Mouse (Mus musculus) forebrain, embryonic 14.5 days (tissue): ENCODE results near the gene Mrps2. TPM values are rescaled to one million over a fixed set of nuclear protein-coding genes. Genes with fewer than 3 reads are reported as not detected.
"Not testable (repeated sequence)": the region's sequence is repeated elsewhere in the genome, so short reads cannot be mapped to it uniquely, and the experiment has no call there.

ENCODE experiments used
- ATAC-seq: fragments of 200-750 bp; cut with Nextera tagmentation; 2 replicates; pipeline ENCODE4 v1.8.0; 2017; ENCODE audit warnings: mild to moderate bottlenecking, moderate library complexity
- DNase-seq: peaks from one replicate; pipeline ENCODE4 v3.0.0-alpha.2; 2015; ENCODE audit warnings: low spot score
- H3K27ac ChIP-seq: fragments of 300-500 bp; sonication (generic); 2 replicates; pipeline ENCODE4 v1.5.1; 2014; ENCODE audit warnings: low read depth, mild to moderate bottlenecking, control low read depth, low read length, moderate library complexity
- H3K27me3 ChIP-seq: fragments of 300-500 bp; sonication (generic); replicated peaks from 2 replicates; pipeline ENCODE4 v1.6.1; 2014; ENCODE audit warnings: low read length, control low read depth, mixed read lengths; ENCODE audit not compliant: control insufficient read depth, insufficient read depth
- H3K36me3 ChIP-seq: fragments of 300-500 bp; sonication (generic); 2 replicates; pipeline ENCODE4 v1.6.1; 2014; ENCODE audit warnings: low read length, control low read depth; ENCODE audit not compliant: control insufficient read depth, insufficient read depth
- H3K4me1 ChIP-seq: fragments of 300-500 bp; sonication (generic); 2 replicates; pipeline ENCODE4 v1.6.1; 2014; ENCODE audit warnings: antibody characterized with exemption, low read length, control low read depth; ENCODE audit not compliant: control insufficient read depth, insufficient read depth
- H3K4me2 ChIP-seq: fragments of 300-500 bp; sonication (generic); 2 replicates; pipeline ENCODE4 v1.6.1; 2014; ENCODE audit warnings: mild to moderate bottlenecking, control low read depth, low read length
- H3K4me3 ChIP-seq: fragments of 300-500 bp; sonication (generic); 2 replicates; pipeline ENCODE4 v1.5.1; 2014; ENCODE audit warnings: low read depth, low read length, control low read depth
- H3K9ac ChIP-seq: fragments of 300-500 bp; sonication (generic); 2 replicates; pipeline ENCODE4 v1.6.1; 2014; ENCODE audit warnings: mild to moderate bottlenecking, low read length, control low read depth, moderate library complexity
- H3K9me3 ChIP-seq: fragments of 300-500 bp; sonication (generic); replicated peaks from 2 replicates; pipeline ENCODE4 v1.6.1; 2016; ENCODE audit warnings: low read length, control low read depth, mixed read lengths; ENCODE audit not compliant: control insufficient read depth
- WGBS: fragments of 180-500 bp; shearing (Covaris S2); extraction: QIAGEN DNeasy Blood & Tissue Kit; methylation state at CpG from one replicate; pipeline ENCODE4 v1.1.7; 2014; 5-methylcytosine and 5-hydroxymethylcytosine counted together
- polyA plus RNA-seq: library from polyadenylated mRNA; unstranded; fragments of >200 nt; fragmentation: Nextera tagmentation; extraction: Ambion mirVana; gene quantifications from 2 replicates; pipeline ENCODE4 v1.2.1, GENCODE M21; 2014

Gene Mrps2
- polyA plus RNA-seq, 1 experiment from 2014 or later, result 55.0 TPM

DNA sequence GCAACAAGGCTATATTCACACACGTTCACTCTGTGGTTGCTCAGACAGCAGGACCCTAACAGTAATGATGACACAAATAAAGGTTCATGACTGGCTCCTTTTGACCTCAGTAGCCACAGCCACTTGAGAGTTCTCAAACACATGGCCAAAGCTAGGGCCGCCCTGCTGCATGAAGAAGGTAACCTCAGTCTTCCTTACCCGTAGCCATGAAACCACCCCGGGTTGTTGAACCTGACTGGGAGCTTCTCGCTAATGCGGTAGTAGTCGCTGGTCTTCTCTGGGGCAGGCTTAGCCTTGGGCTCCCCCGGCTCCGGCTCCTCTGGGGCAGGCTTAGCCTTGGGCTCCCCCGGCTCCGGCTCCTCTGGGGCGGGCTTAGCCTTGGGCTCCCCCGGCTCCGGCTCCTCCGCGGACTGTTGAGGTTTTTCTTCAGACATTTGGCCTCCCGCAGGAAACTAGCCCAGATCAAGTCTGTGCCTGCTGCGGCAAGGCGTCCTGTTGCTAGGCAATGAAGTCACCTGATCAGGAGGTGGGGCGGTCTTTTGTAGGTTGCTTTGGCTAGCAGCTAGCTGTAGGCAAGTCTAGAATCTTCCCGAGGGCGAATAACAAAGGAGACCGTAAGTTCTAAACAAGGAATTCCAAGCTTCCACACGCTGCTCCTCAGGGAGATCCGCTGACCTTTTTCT, 1.9 kb upstream of the Mrps2 start, which contains the start of gene 1700007K13Rik:
1700007K13Rik (minus strand) TSS at position 497 of the 683 bp plus-strand sequence.
- Histone ChIP-seq H3K27ac (no peak within 1 kb of the TSS; the same call in 1 of the 2 replicates), H3K9ac (0 out of 2 replicates have a peak within 1 kb of the TSS, but pooled peaks have one; percentile 29), H3K9me3 (no peaks in the 10 kb centered on the region), H3K27me3 (0 out of 2 replicates have a peak, but pooled peaks cover 5% of the 10 kb centered on the region), H3K4me1 (peaks cover 15% of the 10 kb centered on the region; the same call in 1 of the 2 replicates), H3K4me3 (peak within 1 kb of the TSS; percentile 15), H3K36me3 (peaks cover 19% of the 10 kb centered on the region), H3K4me2 (peak within 1 kb of the TSS; percentile 50)
- ATAC-seq, result peak; percentile 71
- DNase-seq, result peak; percentile 85
- WGBS, result 4% methylated on average over 25 of the region's 25 CpGs

- Histone ChIP-seq H3K9me3 (no peaks in the 10 kb centered on the region; the same call in 1 of the 2 replicates), H3K27ac (no peak overlapping the region), H3K4me1 (peaks cover 15% of the 10 kb centered on the region; the same call in 1 of the 2 replicates), H3K4me3 (peak overlapping the region; percentile 91), H3K36me3 (peaks cover 32% of the 10 kb centered on the region), H3K27me3 (0 out of 2 replicates have a peak, but pooled peaks cover 5% of the 10 kb centered on the region), H3K4me2 (peak overlapping the region; percentile 68), H3K9ac (peak overlapping the region; percentile 94)
- ATAC-seq (no peak), DNase-seq (no peak)
- WGBS, result 53% methylated on average over 18 of the region's 18 CpGs
These were observed 790 bp downstream of the Mrps2 start for GRCm38 (mm10) chr2:28468486-28469225.

GRCm38 (mm10) chr2:28469461-28469860, 1.6 kb downstream of the Mrps2 start:
- Histone ChIP-seq H3K36me3 (peaks cover 32% of the 10 kb centered on the region), H3K4me1 (peaks cover 15% of the 10 kb centered on the region; the same call in 1 of the 2 replicates), H3K9me3 (no peaks in the 10 kb centered on the region; the same call in 1 of the 2 replicates), H3K27ac (no peak overlapping the region), H3K4me3 (no peak overlapping the region), H3K27me3 (0 out of 2 replicates have a peak, but pooled peaks cover 5% of the 10 kb centered on the region), H3K4me2 (no peak overlapping the region), H3K9ac (no peak overlapping the region)
- DNase-seq (no peak), ATAC-seq (no peak)
- WGBS, result 97% methylated on average over 14 of the region's 14 CpGs

- no peak overlapping the region for H3K4me3 ChIP-seq
- DNase-seq (no peak), ATAC-seq (no peak)
- H3K4me2 ChIP-seq, result no peak overlapping the region
- no peaks in the 10 kb centered on the region for H3K27me3 ChIP-seq
- peaks cover 15% of the 10 kb centered on the region; the same call in 1 of the 2 replicates for H3K4me1 ChIP-seq
- H3K27ac ChIP-seq, result no peak overlapping the region
- peaks cover 32% of the 10 kb centered on the region for H3K36me3 ChIP-seq
- no peaks in the 10 kb centered on the region; the same call in 1 of the 2 replicates for H3K9me3 ChIP-seq
- no peak overlapping the region for H3K9ac ChIP-seq
- WGBS, result 92% methylated on average over 2 of the region's 2 CpGs
These were observed 2.7 kb downstream of the Mrps2 start for GRCm38 (mm10) chr2:28470591-28470990.

DNA sequence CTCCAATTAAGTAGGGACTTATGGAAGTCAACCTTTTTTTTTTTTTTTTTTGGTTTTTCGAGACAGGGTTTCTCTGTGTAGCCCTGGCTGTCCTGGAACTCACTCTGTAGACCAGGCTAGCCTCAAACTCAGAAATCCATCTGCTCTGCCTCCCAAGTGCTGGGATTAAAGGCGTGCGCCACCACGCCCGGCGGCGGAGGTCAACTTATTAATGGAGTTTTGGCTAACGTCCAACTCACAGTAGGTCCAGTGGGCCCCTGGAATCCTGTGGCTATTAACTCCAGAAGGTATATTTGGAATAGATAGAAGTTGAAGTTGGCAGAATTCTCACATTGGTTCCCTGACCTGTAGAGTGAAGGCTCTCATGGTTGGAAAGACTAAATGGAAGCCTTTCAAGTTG, 4.1 kb downstream of the Mrps2 start:
- ATAC-seq, H3K27ac ChIP-seq, H3K9ac ChIP-seq: not testable (repeated sequence)

GRCm38 (mm10) chr2:28477993-28478392, 10.1 kb downstream of the Mrps2 start:
- H3K27me3 ChIP-seq, H3K4me3 ChIP-seq, H3K4me2 ChIP-seq, H3K4me1 ChIP-seq, H3K36me3 ChIP-seq, ATAC-seq, H3K27ac ChIP-seq, DNase-seq, H3K9ac ChIP-seq, H3K9me3 ChIP-seq: not testable (repeated sequence)
- 87% methylated on average over 5 of the region's 5 CpGs for WGBS

More for the DNA sequence above, 4.1 kb downstream of the Mrps2 start:
- H3K4me3 ChIP-seq, H3K4me2 ChIP-seq, DNase-seq, H3K4me1 ChIP-seq, H3K27me3 ChIP-seq, H3K9me3 ChIP-seq: not testable (repeated sequence)
- H3K36me3 ChIP-seq, result peaks cover 32% of the 10 kb centered on the region
- 89% methylated on average over 8 of the region's 8 CpGs for WGBS

- Histone ChIP-seq H3K27me3 (no peaks in the 10 kb centered on the region), H3K36me3 (no peaks in the 10 kb centered on the region), H3K9ac (no peak overlapping the region), H3K4me2 (no peak overlapping the region), H3K4me1 (no peaks in the 10 kb centered on the region), H3K27ac (no peak overlapping the region), H3K4me3 (no peak overlapping the region), H3K9me3 (no peaks in the 10 kb centered on the region)
- ATAC-seq (no peak), DNase-seq (no peak)
- WGBS, result 84% methylated on average over 20 of the region's 20 CpGs
These were observed 11.6 kb downstream of the Mrps2 start for GRCm38 (mm10) chr2:28479208-28480204.

- Histone ChIP-seq H3K4me1 (no peaks in the 10 kb centered on the region), H3K27ac (no peak overlapping the region), H3K9me3 (no peaks in the 10 kb centered on the region), H3K4me3 (no peak overlapping the region), H3K36me3 (no peaks in the 10 kb centered on the region), H3K9ac (no peak overlapping the region), H3K4me2 (no peak overlapping the region), H3K27me3 (no peaks in the 10 kb centered on the region)
- WGBS, result 76% methylated on average over 2 of the region's 2 CpGs
- no peak for DNase-seq
- no peak for ATAC-seq
These were observed 16.0 kb downstream of the Mrps2 start for GRCm38 (mm10) chr2:28483861-28484260.
